Comparison of ENCODE assay signal across 27 mouse cellular contexts in genomic region chr3:65151808-65152207, GRCm38 (mm10). TPM values are rescaled to one million over a fixed set of nuclear protein-coding genes. Genes with fewer than 3 reads are reported as not detected.
A peak's percentile ranks its signal among the peaks of the same experiment; 100 is the strongest.
DNase-seq lines count a peak whose midpoint lies in the region; ATAC-seq and TF ChIP-seq lines count a peak whose summit lies in the region.
"Had no signal": no experiment of that assay in that cellular context is flagged by ENCODE, and none has a peak within 500 bp of the region (broad histone marks: within the 10 kb centered on the region; RNA-seq: fewer than 3 reads in every experiment).

No protein-coding gene starts in this region.

- no peak for TF ChIP-seq POLR2A in CH12.LX (IDR thresholded peaks at IDR 0.05; ENCODE audit: low read depth, low read length)

- no peak for TF ChIP-seq EP300 in CH12.LX (IDR thresholded peaks at IDR 0.05; ENCODE audit: low read length)

- no peaks in the 10 kb centered on the region for H3K79me2 ChIP-seq in CH12.LX (replicated peaks; ENCODE audit: control insufficient read depth, extremely low read depth, insufficient read depth, poor library complexity, severe bottlenecking)

- TF ChIP-seq CTCF in CH12.LX (conservative IDR thresholded peaks at IDR 0.05 in 1 of 2, IDR thresholded peaks at IDR 0.05 in 1 of 2; ENCODE audit: low read depth in 2 of 2, low read length in 2 of 2): no peak

- peak; percentile 84 for DNase-seq in 3T3-L1 (ENCODE audit: low read depth, low spot score)
- DNase-seq in CH12.LX (ENCODE audit: extremely low read depth): no peak
- DNase-seq in Muller cell, postnatal 12 days (ENCODE audit: inconsistent ontology term): peak; percentile 86
- DNase-seq in R1 (ENCODE audit: low read depth, low spot score): peak; percentile 4
- DNase-seq in lung, adult 18-20 months: no peak
- no peak for DNase-seq in ovary, postnatal 36 days (ENCODE audit: low spot score)
- no peak for DNase-seq in urinary bladder, adult 18-20 months (ENCODE audit: low spot score in 2 of 2)
- DNase-seq in forebrain, embryonic 14.5 days (ENCODE audit: low spot score): no peak
- DNase-seq: adrenal gland, adult 2 months; adrenal gland, postnatal 10 days; adrenal gland, postnatal 25 days; B cell, adult 2 months; cerebellum, adult 11 months; cerebellum, adult 18-20 months; cerebellum, adult 9-10 months; cerebellum, postnatal 10 days; cerebellum, postnatal 25 days; forebrain, postnatal 0 days had no signal

- ATAC-seq in forebrain, embryonic 14.5 days: no peak
- ATAC-seq: CD4-positive, CD25-positive, alpha-beta regulatory T cell, adult 4 months; forebrain, embryonic 15.5 days; forebrain, postnatal 0 days; Patski had no signal

- 78% methylated on average over 1 of the region's 1 CpGs for WGBS in forebrain, embryonic 14.5 days

- H3K4me2 ChIP-seq in CH12.LX (ENCODE audit: insufficient read depth, low read depth, poor library complexity, severe bottlenecking): no peak overlapping the region
- H3K4me2 ChIP-seq in forebrain, embryonic 14.5 days (ENCODE audit: low read length): no peak overlapping the region
- H3K4me2 ChIP-seq: embryonic facial prominence, embryonic 12.5 days; forebrain, embryonic 12.5 days; forebrain, embryonic 15.5 days had no signal

- no peaks in the 10 kb centered on the region for H3K4me1 ChIP-seq in CH12.LX (ENCODE audit: control insufficient read depth in 1 of 2, insufficient read depth in 2 of 2)
- no peaks in the 10 kb centered on the region for H3K4me1 ChIP-seq in forebrain, embryonic 14.5 days (ENCODE audit: control insufficient read depth, insufficient read depth, low read length)
- H3K4me1 ChIP-seq: embryonic facial prominence, embryonic 10.5 days; embryonic facial prominence, embryonic 12.5 days; forebrain, embryonic 10.5 days; forebrain, embryonic 12.5 days; forebrain, embryonic 15.5 days had no signal

- dilution Hi-C loops in CH12.LX (cut with MboI; ENCODE audit: extremely low pct_ligation_motif_present, extremely low pct_unique_long_range_greater_than_20kb, low sequenced_read_pairs): no loop called here

- H3K27me3 ChIP-seq in CH12.LX (replicated peaks): no peaks in the 10 kb centered on the region
- H3K27me3 ChIP-seq in forebrain, embryonic 14.5 days (replicated peaks; ENCODE audit: control insufficient read depth, insufficient read depth, low read length): no peaks in the 10 kb centered on the region
- H3K27me3 ChIP-seq: embryonic facial prominence, embryonic 12.5 days; forebrain, embryonic 12.5 days; forebrain, embryonic 15.5 days had no signal

- in situ Hi-C loops in CH12.LX (cut with MboI; ENCODE audit: low pct_ligation_motif_present, low pct_unique_long_range_greater_than_20kb, low sequenced_read_pairs): no loop called here

- no peak overlapping the region for H3K4me3 ChIP-seq in CH12.LX (replicated peaks in 1 of 3; ENCODE audit: low read depth in 2 of 3, low read length in 2 of 3, poor library complexity in 1 of 3)
- no peak overlapping the region for H3K4me3 ChIP-seq in forebrain, embryonic 14.5 days (ENCODE audit: low read depth, low read length)
- H3K4me3 ChIP-seq: embryonic facial prominence, embryonic 10.5 days; embryonic facial prominence, embryonic 12.5 days; erythroblast, embryonic 14.5 days; forebrain, embryonic 10.5 days; forebrain, embryonic 12.5 days; forebrain, embryonic 15.5 days had no signal

- H3K9ac ChIP-seq in CH12.LX (ENCODE audit: insufficient read depth, low read depth): no peak overlapping the region
- H3K9ac ChIP-seq in forebrain, embryonic 14.5 days (ENCODE audit: low read length): no peak overlapping the region
- H3K9ac ChIP-seq: embryonic facial prominence, embryonic 12.5 days; forebrain, embryonic 12.5 days; forebrain, embryonic 15.5 days; forebrain, postnatal 0 days had no signal

- no peaks in the 10 kb centered on the region for H3K36me3 ChIP-seq in CH12.LX (replicated peaks in 1 of 2; ENCODE audit: control insufficient read depth in 1 of 2, insufficient read depth in 1 of 2, low read length in 1 of 2)
- no peaks in the 10 kb centered on the region for H3K36me3 ChIP-seq in forebrain, embryonic 14.5 days (ENCODE audit: control insufficient read depth, insufficient read depth, low read length)
- H3K36me3 ChIP-seq: embryonic facial prominence, embryonic 10.5 days; embryonic facial prominence, embryonic 12.5 days; forebrain, embryonic 10.5 days; forebrain, embryonic 12.5 days; forebrain, embryonic 15.5 days; G1E had no signal

- no peak overlapping the region for H3K27ac ChIP-seq in CH12.LX (ENCODE audit: insufficient read depth, low read depth)
- H3K27ac ChIP-seq in forebrain, embryonic 14.5 days (ENCODE audit: low read depth, low read length): no peak overlapping the region
- H3K27ac ChIP-seq: embryonic facial prominence, embryonic 10.5 days; embryonic facial prominence, embryonic 12.5 days; forebrain, embryonic 10.5 days; forebrain, embryonic 12.5 days; forebrain, embryonic 15.5 days had no signal

- H3K9me3 ChIP-seq in CH12.LX (replicated peaks; ENCODE audit: low read length): no peaks in the 10 kb centered on the region
- no peaks in the 10 kb centered on the region for H3K9me3 ChIP-seq in forebrain, embryonic 14.5 days (replicated peaks; ENCODE audit: control insufficient read depth, low read length)
- H3K9me3 ChIP-seq: embryonic facial prominence, embryonic 10.5 days; embryonic facial prominence, embryonic 12.5 days; forebrain, embryonic 10.5 days; forebrain, embryonic 12.5 days; forebrain, embryonic 15.5 days; G1E had no signal

- no peak for TF ChIP-seq RAD21 in CH12.LX (IDR thresholded peaks at IDR 0.05; ENCODE audit: low read depth, low read length)

TF ChIP-seq in CH12.LX, 34 proteins besides CTCF, POLR2A, EP300 and RAD21:
- TF ChIP-seq ZMIZ1 (IDR thresholded peaks at IDR 0.05; ENCODE audit: low read depth, low read length) (no peak), BHLHE40 (IDR thresholded peaks at IDR 0.05; ENCODE audit: low read depth, low read length) (no peak), TBP (conservative IDR thresholded peaks at IDR 0.05; ENCODE audit: low read depth, low read length) (no peak), ZKSCAN1 (IDR thresholded peaks at IDR 0.05; ENCODE audit: borderline replicate concordance, low read depth, low read length) (no peak), ELF1 (IDR thresholded peaks at IDR 0.05; ENCODE audit: low read depth, low read length) (no peak), PAX5 (IDR thresholded peaks at IDR 0.05; ENCODE audit: low read length) (no peak), MEF2A (IDR thresholded peaks at IDR 0.05; ENCODE audit: borderline replicate concordance, low read depth, low read length) (no peak), MAFK (IDR thresholded peaks at IDR 0.05; ENCODE audit: insufficient replicate concordance, low read length) (peak; percentile 47; the same call in 1 of the 2 replicates)

RNA-seq across cellular contexts. Expression of gene Kcnab1, which starts 42.6 kb away (rescaled TPM):
- total RNA-seq in CH12.LX (2012; rRNA removed): 0.29 and 0.38 TPM in 2 replicates
- total RNA-seq in CH12.LX (2014; rRNA removed): 0.72 and 0.81 TPM in 2 replicates
- polyA plus RNA-seq in CH12.LX (2012; ENCODE audit: insufficient read length, low read depth): 0.45 and 0.76 TPM in 2 replicates
- 4.1 and 6.2 TPM in 2 replicates for polyA plus RNA-seq in forebrain, embryonic 14.5 days (2014; fragmentation: Nextera tagmentation; extraction: Ambion mirVana)
- polyA plus RNA-seq: erythroblast, embryonic 14.5 days; G1E had no signal

Comparison
In these comparisons a context has a peak if more than half of its experiments do, and no peak if none do; other contexts are left out.
1. DNase-seq: peak in 3T3-L1 (single experiment), Muller cell, postnatal 12 days (single experiment) and R1 (single experiment); none in CH12.LX (single experiment), lung, adult 18-20 months (0 of 2), ovary, postnatal 36 days (single experiment), urinary bladder, adult 18-20 months (0 of 2) and forebrain, embryonic 14.5 days (single experiment).